Mouse (Mus musculus) left cerebral cortex, adult 6 months (tissue): ENCODE results near the gene Stom. TPM values are rescaled to one million over a fixed set of nuclear protein-coding genes. Genes with fewer than 3 reads are reported as not detected.

Source experiments
- long read RNA-seq, 2 experiments: library from polyadenylated mRNA; unstranded; transcript quantifications; one replicate each; pipeline ENCODE4 v2.0.0; 2019 to 2020
- polyA plus RNA-seq: library from polyadenylated mRNA; unstranded; fragments of <200 nt; fragmentation: Nextera tagmentation; gene quantifications from 2 replicates; pipeline ENCODE4 v1.2.3, GENCODE M21; 2021

The Stom gene
- 6.0 and 7.7 TPM in 2 replicates for polyA plus RNA-seq
- long read RNA-seq, experiment 1, transcript Stom-201 (7 exons, 2,787 nt) = major isoform, 70 of 79 reads
- long read RNA-seq, experiment 1, partial matches to known transcripts = 5 of 79 reads
- long read RNA-seq, experiment 1, other reads (novel, unspliced or antisense) = 3 of 79 reads
- long read RNA-seq, experiment 2, partial matches to known transcripts = 2 of 5 reads
- long read RNA-seq, experiment 2, other reads (novel, unspliced or antisense) = 0 of 5 reads

DNA sequence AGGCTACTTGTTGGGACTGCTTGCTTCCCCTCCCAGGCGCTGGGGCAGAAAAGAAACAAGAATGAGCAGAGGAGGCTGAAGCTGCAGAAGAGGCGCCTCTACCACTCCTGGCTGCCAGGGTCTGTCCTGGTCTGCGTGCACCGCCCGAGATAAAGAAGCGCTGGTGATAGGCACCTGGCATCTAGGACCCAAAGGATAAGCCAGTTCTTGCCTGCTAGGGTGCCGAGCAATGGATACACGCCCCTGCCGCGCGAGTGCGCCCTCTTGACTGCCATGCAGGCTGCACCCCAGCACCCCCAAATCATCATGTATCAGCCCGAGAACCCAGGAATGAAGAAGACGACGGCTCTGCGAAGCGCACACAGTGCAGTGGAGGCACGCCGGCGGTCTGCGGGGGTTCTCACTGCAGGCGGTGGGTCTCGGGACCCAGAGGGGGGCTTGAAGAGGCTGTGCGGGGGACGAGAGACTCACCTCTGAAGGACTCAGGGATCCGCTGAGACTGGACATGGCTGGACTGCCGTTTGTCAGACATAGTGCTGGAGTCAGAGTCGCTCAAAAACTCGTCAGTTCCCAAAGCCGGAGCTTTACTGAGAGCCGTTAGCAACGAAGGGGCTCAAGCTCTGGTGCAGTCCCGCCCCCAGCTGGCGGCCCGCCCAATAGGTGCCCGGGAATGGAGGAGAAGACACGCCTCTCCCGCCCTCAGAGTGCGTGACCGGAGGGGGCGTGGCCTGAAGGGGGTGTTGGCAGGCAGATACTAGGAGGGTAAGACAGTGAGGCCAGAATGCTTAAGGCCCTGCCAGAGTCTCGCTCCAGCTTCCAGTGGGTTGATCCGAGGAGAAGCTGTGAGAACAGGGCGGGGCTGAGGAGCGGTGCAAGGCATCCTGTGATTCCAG lies at the start of gene Stom:
TSS of gene Stom (minus strand) at position 589 of the 893 bp plus-strand sequence.

GRCm38 (mm10) chr2:35367629-35368028 lies 30.9 kb upstream of the Stom start, which contains the start of gene 4930568D16Rik:
Gene 4930568D16Rik, minus strand, starts transcription at chr2:35367729.

Other genes with a start within 250 kb of the Stom start
- 0.11 TPM in 1 of 2 replicates, not detected in the other for gene AI182371, start 235.4 kb downstream of the Stom start, polyA plus RNA-seq
- gene Cntrl, start 227.5 kb downstream of the Stom start, polyA plus RNA-seq = 1.1 and 1.3 TPM in 2 replicates
- gene Rab14, start 135.9 kb downstream of the Stom start, polyA plus RNA-seq = 360 and 414 TPM in 2 replicates
- gene Gsn, start 80.6 kb downstream of the Stom start, polyA plus RNA-seq = 68.3 and 75.0 TPM in 2 replicates
- gene 4930568D16Rik, start 30.8 kb upstream of the Stom start, polyA plus RNA-seq = not detected in 2 replicates
- gene 4930402F06Rik, start 60.2 kb upstream of the Stom start, polyA plus RNA-seq = not detected in 2 replicates
- gene Ggta1, start 126.3 kb upstream of the Stom start, polyA plus RNA-seq = 1.8 TPM in 2 replicates
- gene Dab2ip, start 221.3 kb upstream of the Stom start, polyA plus RNA-seq = 12.3 and 23.7 TPM in 2 replicates